In the genomic region with DNA sequence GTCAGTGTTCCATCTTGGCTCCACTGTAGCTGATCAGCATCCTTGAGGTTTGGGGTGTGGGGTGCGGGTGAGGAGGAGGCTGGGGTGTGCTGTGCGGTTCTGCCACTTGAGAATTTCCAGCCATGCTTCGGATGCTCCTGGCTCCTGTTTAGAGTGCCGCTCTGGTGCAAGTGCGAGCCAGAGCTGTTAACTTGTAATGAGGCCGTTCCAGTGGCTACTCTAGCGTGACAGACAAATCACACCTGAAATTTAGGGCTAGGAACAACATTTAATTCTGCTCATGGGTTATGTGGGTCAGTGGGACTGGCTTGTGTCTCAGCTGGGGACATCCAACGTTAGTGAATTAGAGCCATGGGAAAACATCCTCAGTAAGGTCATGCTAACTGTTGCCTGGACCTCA, we compare ENCODE assay signal across 12 mouse cellular contexts. TPM values are rescaled to one million over a fixed set of nuclear protein-coding genes. Genes with fewer than 3 reads are reported as not detected.
"Had no signal": no experiment of that assay in that cellular context is flagged by ENCODE, and none has a peak within 500 bp of the region (broad histone marks: within the 10 kb centered on the region; RNA-seq: fewer than 3 reads in every experiment).

No protein-coding gene starts in this region.

- H3K27me3 ChIP-seq: midbrain, embryonic 13.5 days; neural tube, embryonic 12.5 days; stomach, embryonic 15.5 days had no signal

- H3K36me3 ChIP-seq: limb, embryonic 10.5 days; liver, embryonic 15.5 days; midbrain, embryonic 13.5 days; neural tube, embryonic 12.5 days; stomach, embryonic 15.5 days had no signal

- ATAC-seq: lung, postnatal 0 days; midbrain, embryonic 13.5 days had no signal

- H3K4me2 ChIP-seq: liver, embryonic 11.5 days; liver, embryonic 15.5 days; midbrain, embryonic 13.5 days; neural tube, embryonic 12.5 days; stomach, embryonic 15.5 days had no signal

- H3K9me3 ChIP-seq: limb, embryonic 10.5 days; liver, embryonic 15.5 days; neural tube, embryonic 12.5 days; stomach, embryonic 15.5 days had no signal

- H3K27ac ChIP-seq: limb, embryonic 10.5 days; liver, embryonic 15.5 days; midbrain, embryonic 13.5 days; neural tube, embryonic 12.5 days; stomach, embryonic 15.5 days had no signal

- H3K9ac ChIP-seq: liver, embryonic 15.5 days; neural tube, embryonic 12.5 days; stomach, embryonic 15.5 days had no signal

- DNase-seq: lung, adult 2 months; right cerebral cortex, postnatal 4 days; thymus, adult 2 months; thymus, postnatal 4 days had no signal

- H3K4me3 ChIP-seq: limb, embryonic 10.5 days; liver, embryonic 15.5 days; midbrain, embryonic 13.5 days; neural tube, embryonic 12.5 days; stomach, embryonic 15.5 days had no signal

RNA-seq across cellular contexts. Expression of a gene that starts 10.2 kb away (rescaled TPM):
- total RNA-seq: layer of hippocampus, adult 18-20 months had no signal
